Mouse (Mus musculus) monocyte, adult 5-6 weeks (primary cell): ENCODE measurements around the gene Epn2. TPM values are rescaled to one million over a fixed set of nuclear protein-coding genes. Genes with fewer than 3 reads are reported as not detected.

Experiments used
- ATAC-seq: fragments of 153-309, 156-312 bp; replicated peaks from 2 replicates; pipeline ENCODE4 v1.8.0; 2017; ENCODE audit warnings: mild to moderate bottlenecking; ENCODE audit not compliant: low TSS enrichment, insufficient number of reproducible peaks, severe bottlenecking, poor library complexity, low FRiP score
- total RNA-seq: library from RNA; stranded (forward); fragments of 200-1000, 200-491, 200-594 nt; gene quantifications from 3 replicates; pipeline ENCODE4 v1.2.3, GENCODE M21; 2017

Epn2 gene
- total RNA-seq, 1 experiment from 2014 or later: not detected

- no peak for ATAC-seq
These were observed 26.3 kb downstream of the Epn2 start for GRCm38 (mm10) chr11:61553015-61553754.

DNA sequence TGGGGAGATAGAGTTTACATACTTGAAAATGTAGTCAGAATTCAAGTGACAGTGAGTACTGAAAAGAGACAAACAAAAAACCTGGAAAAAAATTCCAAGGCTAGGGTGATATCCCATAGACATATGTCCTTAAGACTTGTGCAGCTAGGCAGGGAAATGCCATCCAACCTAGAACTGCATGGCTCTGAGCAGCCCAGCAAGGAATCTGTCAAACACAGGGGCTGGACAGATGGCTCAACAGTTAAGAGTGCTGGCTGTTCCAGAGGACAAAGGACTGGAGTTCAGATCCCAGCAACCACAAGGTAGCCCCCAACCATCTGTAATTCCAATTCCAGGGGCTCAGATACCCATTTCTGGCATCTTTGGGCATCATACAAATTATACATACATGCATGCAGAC, 28.9 kb downstream of the Epn2 start:
- no peak for ATAC-seq

GRCm38 (mm10) chr11:61547710-61548109, 31.8 kb downstream of the Epn2 start:
- no peak for ATAC-seq

DNA sequence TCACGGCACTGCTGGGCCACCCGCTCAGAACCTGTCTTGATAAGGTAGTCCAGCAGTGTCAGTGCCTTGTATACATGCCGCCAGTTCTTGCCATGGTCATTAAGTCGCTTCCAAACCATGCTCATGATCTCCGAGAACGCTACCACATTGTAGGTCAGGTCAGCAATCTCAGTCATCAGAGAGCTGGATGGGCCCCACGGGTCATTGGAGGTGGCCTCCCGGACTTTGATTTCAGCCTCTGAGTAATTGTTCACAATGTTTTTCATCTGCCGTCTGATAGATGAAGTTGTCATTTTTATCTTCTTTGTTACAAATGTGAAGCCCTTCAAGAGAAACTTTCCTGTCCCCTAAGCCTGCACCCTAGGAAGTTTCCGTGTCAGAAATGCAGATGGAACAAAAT, 33.0 kb downstream of the Epn2 start:
- ATAC-seq: no peak

GRCm38 (mm10) chr11:61545586-61545985, 33.9 kb downstream of the Epn2 start:
- no peak for ATAC-seq

GRCm38 (mm10) chr11:61541106-61541505, 38.4 kb downstream of the Epn2 start:
- ATAC-seq: no peak

DNA sequence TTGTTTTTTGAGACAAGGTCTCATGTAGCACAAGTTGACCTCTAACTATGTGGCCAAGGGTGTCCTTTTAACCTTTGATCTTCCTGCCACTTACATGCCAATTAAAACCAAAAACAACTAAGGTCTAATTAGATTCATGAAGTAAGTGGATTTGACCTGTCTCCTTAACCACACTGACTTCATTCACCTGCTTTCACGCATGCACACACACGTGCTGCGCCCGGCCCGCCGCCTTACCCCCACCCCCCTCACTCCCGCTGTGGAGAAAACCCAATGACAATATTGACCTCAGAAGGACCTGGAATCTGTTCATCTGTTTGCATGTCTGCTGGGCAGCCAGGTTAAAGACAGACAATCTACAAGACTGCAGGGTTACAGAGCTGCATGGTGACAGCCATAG, 38.8 kb downstream of the Epn2 start:
- ATAC-seq: no peak

DNA sequence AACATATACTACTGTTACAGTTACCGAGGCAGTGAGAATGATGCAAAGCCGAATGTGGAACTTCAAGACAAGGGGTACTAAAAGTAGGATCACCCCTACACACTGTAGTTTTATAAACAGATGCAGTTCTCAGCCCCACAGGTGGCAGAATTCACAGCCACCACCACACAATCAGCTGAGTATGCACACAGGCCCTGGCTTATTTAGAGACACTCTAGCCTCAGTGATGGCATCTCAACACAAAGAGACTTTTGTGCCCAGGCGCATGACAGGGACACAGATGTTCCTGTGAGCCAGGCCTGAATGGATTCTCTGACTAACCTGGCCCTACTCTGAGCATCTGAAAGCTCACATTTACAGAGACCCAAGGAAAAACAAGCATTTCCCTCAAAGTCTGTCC, 42.1 kb downstream of the Epn2 start:
- no peak for ATAC-seq

DNA sequence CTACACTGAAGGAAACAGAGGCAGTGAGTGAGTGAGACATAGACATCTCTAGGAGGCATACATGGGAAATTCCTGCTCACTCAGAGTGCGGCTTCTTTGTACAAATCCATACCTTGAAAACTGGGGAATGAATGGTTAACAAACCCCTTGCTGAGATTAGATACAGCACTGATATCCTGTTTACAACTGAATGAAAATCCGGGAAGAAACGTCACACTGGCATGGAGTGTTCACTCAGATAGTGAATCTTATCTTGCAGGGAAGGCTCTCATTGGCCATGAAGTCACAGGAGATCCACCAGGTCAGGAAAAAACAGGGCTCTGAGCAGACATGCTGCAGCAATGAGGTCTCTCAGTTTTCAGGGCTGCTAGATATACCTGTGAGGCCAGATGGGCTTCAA, 42.5 kb downstream of the Epn2 start:
- no peak for ATAC-seq

DNA sequence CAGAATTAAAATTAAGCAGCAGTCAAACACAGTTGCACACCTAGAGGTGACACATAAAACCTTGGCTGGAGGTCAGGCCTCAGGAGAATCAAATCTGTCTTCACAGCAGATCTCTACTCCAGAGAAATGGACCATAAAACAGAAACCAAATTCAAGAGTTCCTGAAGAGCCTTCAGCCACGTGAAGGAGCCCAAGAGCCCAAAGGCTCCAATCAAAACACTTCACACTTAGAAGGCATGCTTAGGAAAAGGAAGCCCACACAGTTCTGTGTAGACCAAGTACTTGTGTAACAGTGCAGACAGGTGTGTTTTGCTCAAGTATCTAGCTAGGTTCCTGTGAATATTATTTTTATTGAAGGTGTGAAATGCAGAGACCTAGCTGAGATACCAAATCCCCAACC, 44.0 kb downstream of the Epn2 start:
- no peak for ATAC-seq

DNA sequence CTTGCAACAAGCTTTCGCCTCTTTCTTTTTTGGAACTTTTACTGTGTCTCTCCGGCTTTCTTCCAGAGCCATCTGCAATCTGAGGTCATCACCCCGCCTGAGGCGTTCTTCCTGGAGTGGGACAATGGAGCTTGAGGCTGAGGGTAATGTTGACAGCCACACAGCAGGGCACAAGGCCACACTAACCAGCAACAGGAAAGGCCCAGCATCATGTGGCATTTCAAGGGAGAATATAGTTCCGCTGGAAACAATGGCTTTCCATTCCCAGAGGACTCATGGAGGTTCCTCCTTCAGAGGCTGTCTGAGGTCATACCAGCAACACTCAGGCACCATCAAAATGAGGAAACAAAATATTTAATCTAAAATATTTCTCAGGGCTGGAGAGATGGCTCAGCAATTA, 45.9 kb downstream of the Epn2 start:
- no peak for ATAC-seq

DNA sequence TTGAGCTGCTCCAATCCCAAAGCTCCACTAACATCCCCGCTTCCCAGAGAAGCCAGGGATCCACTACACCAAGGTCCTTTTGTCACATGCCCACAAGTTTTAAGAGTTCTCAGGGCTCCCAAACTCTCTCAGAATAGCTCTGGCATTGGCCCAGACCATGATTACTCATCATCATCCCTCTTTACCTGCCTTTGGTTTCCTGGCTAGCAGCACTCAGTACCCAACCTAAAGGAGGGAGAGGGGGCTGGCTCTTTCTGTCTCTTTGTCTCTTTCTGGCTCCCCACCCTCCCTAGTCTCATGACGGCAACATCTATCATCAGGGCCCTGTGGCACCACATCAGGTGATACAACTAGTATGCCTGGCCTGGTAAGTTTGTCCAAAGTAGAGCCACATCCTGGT, 46.7 kb downstream of the Epn2 start:
- ATAC-seq: no peak

DNA sequence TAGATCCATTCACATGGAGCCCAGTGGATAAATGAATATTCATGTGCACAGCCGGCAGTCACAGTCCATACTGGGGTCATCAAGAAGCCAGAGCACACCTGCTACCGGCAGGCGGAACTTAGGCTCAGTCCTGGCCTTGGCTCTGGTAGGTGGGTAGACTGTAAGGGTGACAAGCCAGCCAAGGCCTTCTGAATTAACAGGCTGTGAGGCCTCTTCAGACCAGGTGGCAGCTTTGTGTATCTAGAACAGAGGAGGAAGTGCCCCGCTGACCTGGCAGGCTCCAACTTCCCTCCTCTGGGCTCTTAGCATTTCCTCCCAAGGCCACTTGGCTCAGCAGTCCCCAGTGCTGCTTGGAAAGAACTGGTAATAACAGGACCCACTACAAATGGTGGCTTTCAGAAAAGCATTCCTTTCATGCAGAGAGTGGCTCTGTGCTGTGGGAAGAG, 50.2 kb downstream of the Epn2 start:
- ATAC-seq: no peak

- ATAC-seq: no peak
These were observed 52.6 kb downstream of the Epn2 start for GRCm38 (mm10) chr11:61526872-61527271.

- no peak for ATAC-seq
These were observed 59.9 kb downstream of the Epn2 start for GRCm38 (mm10) chr11:61519484-61520107.

DNA sequence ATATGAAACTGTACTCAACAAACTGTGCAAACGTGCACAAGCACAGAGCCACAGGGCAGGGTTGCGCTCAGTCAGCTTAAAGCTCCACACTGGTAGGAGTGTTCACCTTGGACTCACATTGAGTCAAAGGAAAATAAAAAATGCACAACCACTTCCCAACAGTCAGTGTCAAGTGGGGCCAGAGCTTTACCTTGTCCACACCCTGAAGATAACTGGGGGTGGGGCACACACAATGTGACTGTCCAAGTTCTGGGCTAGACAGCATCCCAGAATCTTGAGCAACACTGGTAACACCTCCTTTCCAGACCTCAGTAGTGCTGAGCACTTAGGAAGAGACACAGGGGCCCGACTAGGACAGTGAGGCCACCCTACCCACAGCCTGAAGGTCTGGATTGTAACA, 60.6 kb downstream of the Epn2 start:
- no peak for ATAC-seq

GRCm38 (mm10) chr11:61517971-61518370, 61.5 kb downstream of the Epn2 start:
- ATAC-seq: no peak

DNA sequence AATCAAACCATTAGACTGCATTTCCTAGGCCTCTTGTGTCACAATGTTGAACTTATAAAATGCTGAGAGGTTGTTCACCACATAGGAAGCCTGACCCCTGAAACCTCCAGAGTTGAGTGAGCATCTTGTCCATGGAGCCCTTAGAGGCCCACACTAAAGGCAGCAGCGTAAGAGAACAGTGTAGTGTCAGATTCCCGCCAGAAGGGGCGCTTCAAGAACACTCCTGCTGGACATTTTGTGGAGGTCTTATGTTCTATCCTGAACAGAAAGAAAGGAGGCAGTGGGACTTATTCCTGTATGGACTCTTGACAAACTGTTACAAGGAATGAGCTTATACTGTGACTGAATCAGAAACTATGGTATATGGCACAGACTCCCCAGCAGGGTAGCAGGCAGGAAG, 64.5 kb downstream of the Epn2 start:
- ATAC-seq: no peak

DNA sequence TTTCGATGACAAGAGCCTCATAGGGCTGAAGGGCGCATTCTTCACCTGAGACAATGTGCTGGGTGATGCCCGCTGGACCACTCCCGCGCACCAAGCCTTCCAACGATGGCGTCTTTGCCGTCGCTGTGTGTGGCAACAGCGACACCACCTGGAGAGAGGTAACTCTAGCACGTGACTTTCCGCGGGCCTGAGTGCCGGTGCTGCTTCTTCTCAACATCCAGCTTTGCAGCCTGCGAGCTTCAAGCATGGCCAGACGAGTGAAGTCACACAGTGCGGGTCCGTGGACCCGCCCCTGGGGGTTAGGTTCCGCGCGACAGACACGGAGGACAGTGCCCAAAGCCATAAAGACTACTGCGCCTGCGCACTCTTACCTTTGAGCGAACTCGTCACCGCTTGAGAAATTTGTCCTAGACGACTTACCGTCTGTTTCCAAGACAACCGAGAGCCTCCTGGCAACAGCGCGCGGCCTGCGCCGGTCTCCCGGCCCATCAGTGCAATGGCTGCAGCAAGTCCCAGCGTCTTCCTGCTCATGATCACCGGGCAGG, 74.7 kb downstream of the Epn2 start, which contains the start of gene B9d1:
TSS of gene B9d1 (plus strand) at position 432 of the 545 bp plus-strand sequence.
- peak; percentile 88 for ATAC-seq

DNA sequence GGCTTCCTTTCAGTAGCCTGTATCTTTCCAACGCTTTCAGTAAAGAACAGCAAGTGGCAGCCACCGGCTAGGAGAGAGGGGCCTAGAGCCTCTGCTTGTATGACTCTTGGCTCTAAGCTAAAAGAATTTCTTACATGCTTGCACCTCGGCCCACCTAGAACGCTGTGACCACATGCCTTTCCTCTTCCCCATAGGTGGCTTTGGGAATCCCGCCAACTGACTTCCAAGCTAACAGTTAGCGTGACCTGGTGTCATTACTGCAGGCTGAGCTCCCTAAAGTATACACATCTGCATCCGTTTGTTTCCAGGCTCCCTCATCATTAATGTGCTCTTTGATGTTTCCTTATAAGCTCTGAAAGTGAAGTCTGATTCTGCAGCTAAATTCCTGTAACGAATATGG, 75.6 kb downstream of the Epn2 start:
- no peak for ATAC-seq
